Mouse (Mus musculus) erythroblast, embryonic 14.5 days (primary cell): Measurements from ENCODE around the gene Csrp3. TPM values are rescaled to one million over a fixed set of nuclear protein-coding genes. Genes with fewer than 3 reads are reported as not detected.

Source experiments
- H3K27me3 ChIP-seq: 2 replicates; pipeline ENCODE4 v1.6.1; 2012; ENCODE audit warnings: inconsistent platforms; ENCODE audit not compliant: control insufficient read depth
- H3K36me3 ChIP-seq: 2 replicates; pipeline ENCODE4 v1.6.1; 2012; ENCODE audit warnings: mild to moderate bottlenecking, inconsistent platforms; ENCODE audit not compliant: control insufficient read depth
- H3K4me1 ChIP-seq: 2 replicates; pipeline ENCODE4 v1.6.1; 2012; ENCODE audit warnings: inconsistent platforms; ENCODE audit not compliant: control insufficient read depth
- H3K4me3 ChIP-seq: replicated peaks from 2 replicates; pipeline ENCODE3; 2012; ENCODE audit warnings: moderate library complexity, mild to moderate bottlenecking, inconsistent platforms
- H3K9me3 ChIP-seq: 2 replicates; pipeline ENCODE4 v1.6.1; 2012; ENCODE audit warnings: low read length, inconsistent platforms, mixed read lengths; ENCODE audit not compliant: control insufficient read depth
- GATA1 ChIP-seq: IDR thresholded peaks from 2 replicates; pipeline ENCODE4 v1.6.1; 2012; ENCODE audit warnings: low read length, inconsistent platforms, mixed read lengths
- TAL1 ChIP-seq: IDR thresholded peaks from 3 replicates; pipeline ENCODE4 v1.6.1; 2012; ENCODE audit warnings: low read length, inconsistent platforms, mixed read lengths
- polyA plus RNA-seq: library from polyadenylated mRNA; stranded (reverse); fragments of >175 nt; gene quantifications from 2 replicates; pipeline ENCODE4 v1.2.3, GENCODE M21; 2012

Csrp3 gene
- polyA plus RNA-seq, 1 experiment, result not detected

- peaks cover 30% of the 10 kb centered on the region for H3K4me1 ChIP-seq
- no peaks in the 10 kb centered on the region for H3K36me3 ChIP-seq
- no peaks in the 10 kb centered on the region for H3K9me3 ChIP-seq
- TF ChIP-seq TAL1 (no peak), GATA1 (no peak)
- H3K4me3 ChIP-seq, result peak overlapping the region; percentile 87
- no peaks in the 10 kb centered on the region for H3K27me3 ChIP-seq
These were observed 59.5 kb downstream of the Csrp3 start for GRCm38 (mm10) chr7:48788348-48788747.

DNA sequence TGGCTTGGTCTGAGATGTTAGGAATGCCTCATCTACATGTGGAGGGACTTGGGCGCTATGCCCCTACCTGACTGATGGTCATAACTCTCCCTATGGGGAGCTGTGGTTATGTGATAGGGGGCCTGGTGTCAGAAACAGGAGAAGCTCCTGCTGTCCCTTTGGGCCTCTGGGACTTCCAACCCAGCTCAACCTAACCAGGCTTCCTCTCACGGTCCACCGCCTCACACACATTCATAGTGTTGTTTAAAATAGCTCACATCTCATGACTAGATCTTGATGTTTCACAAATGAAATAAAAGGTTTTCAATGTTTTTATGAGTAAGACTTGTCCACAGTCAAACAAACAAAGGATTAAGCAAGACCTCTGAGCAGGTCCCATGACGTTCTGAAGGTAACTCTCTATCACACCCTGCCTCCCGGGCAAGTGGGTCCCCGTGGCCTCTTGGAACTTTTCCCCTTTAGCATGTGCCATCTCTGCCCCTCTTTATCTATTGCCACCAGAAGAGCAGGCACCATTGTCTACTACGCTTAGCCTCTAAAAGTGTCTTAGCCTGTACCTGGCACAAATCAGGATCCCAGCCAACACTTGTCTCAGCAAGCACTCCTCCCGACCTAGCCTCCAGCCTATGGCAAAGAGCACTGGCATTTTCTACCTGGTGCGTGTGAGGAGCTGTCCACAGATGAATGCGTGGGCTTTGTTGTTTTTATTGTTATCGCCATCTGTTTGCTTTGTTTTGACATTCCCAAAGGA is 62.9 kb downstream of the Csrp3 start:
- Histone ChIP-seq H3K4me3 (no peak overlapping the region), H3K9me3 (no peaks in the 10 kb centered on the region), H3K27me3 (no peaks in the 10 kb centered on the region), H3K4me1 (peaks cover 16% of the 10 kb centered on the region), H3K36me3 (no peaks in the 10 kb centered on the region)
- no peak for TF ChIP-seq GATA1
- TF ChIP-seq TAL1, result no peak

- Histone ChIP-seq H3K9me3 (no peaks in the 10 kb centered on the region), H3K27me3 (no peaks in the 10 kb centered on the region), H3K4me1 (no peaks in the 10 kb centered on the region), H3K36me3 (no peaks in the 10 kb centered on the region), H3K4me3 (no peak overlapping the region)
- TF ChIP-seq GATA1, result no peak
These were observed 65.4 kb downstream of the Csrp3 start for GRCm38 (mm10) chr7:48782432-48782831.

Other genes with a start within 250 kb of the Csrp3 start
- gene Mrgprb3, start 204.2 kb downstream of the Csrp3 start, polyA plus RNA-seq, result not detected in 2 replicates
- 0.05 and 0.08 TPM in 2 replicates for gene Zdhhc13, start 59.0 kb downstream of the Csrp3 start, polyA plus RNA-seq
- 19.5 and 22.3 TPM in 2 replicates for gene E2f8, start 33.6 kb upstream of the Csrp3 start, polyA plus RNA-seq
- gene Nav2, start 60.7 kb upstream of the Csrp3 start, polyA plus RNA-seq, result 0.06 and 0.11 TPM in 2 replicates